Mouse (Mus musculus) ES-E14 (cell line): Measurements from ENCODE around the gene Akirin1. TPM values are rescaled to one million over a fixed set of nuclear protein-coding genes. Genes with fewer than 3 reads are reported as not detected.

ENCODE experiments used
- DNase-seq: peaks from one replicate; pipeline ENCODE4 v3.0.0-alpha.2; 2013; ENCODE audit warnings: low read depth, low spot score
- H3K27ac ChIP-seq: 2 replicates; pipeline ENCODE4 v1.5.1; 2012; ENCODE audit warnings: low read depth, mild to moderate bottlenecking, low read length, moderate library complexity, mixed read lengths; ENCODE audit not compliant: poor library complexity, insufficient read depth, severe bottlenecking
- H3K36me3 ChIP-seq: 2 replicates; pipeline ENCODE4 v1.6.1; 2012; ENCODE audit warnings: mild to moderate bottlenecking, low read length, moderate library complexity, mixed read lengths; ENCODE audit not compliant: control insufficient read depth, poor library complexity, insufficient read depth, severe bottlenecking
- H3K4me1 ChIP-seq, 2 experiments: fragments of 150-350 bp in 1 of 2; sonication (generic) in 1 of 2; 2 replicates each; pipeline ENCODE4 v1.6.1; 2012; ENCODE audit warnings: low read length in 2 of 2, mild to moderate bottlenecking in 1 of 2, mixed read lengths in 1 of 2; ENCODE audit not compliant: control insufficient read depth in 2 of 2, insufficient read depth in 2 of 2, poor library complexity in 1 of 2
- H3K4me3 ChIP-seq, 2 experiments: fragments of 150-350 bp in 1 of 2; sonication (generic) in 1 of 2; 2 replicates each; pipeline ENCODE4 v1.5.1; 2012; ENCODE audit warnings: low read length in 2 of 2, low read depth in 1 of 2, mild to moderate bottlenecking in 1 of 2, mixed read lengths in 1 of 2; ENCODE audit not compliant: insufficient read depth in 1 of 2, poor library complexity in 1 of 2, severe bottlenecking in 1 of 2
- H3K9ac ChIP-seq: 2 replicates; pipeline ENCODE4 v1.6.1; 2012; ENCODE audit warnings: low read depth, mild to moderate bottlenecking, low read length, mixed read lengths; ENCODE audit not compliant: poor library complexity, insufficient read depth, severe bottlenecking
- H3K9me3 ChIP-seq: fragments of 150-350 bp; sonication (generic); 2 replicates; pipeline ENCODE4 v1.6.1; 2012; ENCODE audit warnings: low read depth, mild to moderate bottlenecking, low read length; ENCODE audit not compliant: control insufficient read depth, insufficient read depth
- CHD2 ChIP-seq: IDR thresholded peaks from 2 replicates; pipeline ENCODE4 v1.6.1; 2014; ENCODE audit warnings: mild to moderate bottlenecking, low read depth, low read length, inconsistent platforms
- HCFC1 ChIP-seq: IDR thresholded peaks from 2 replicates; pipeline ENCODE4 v1.6.1; 2012; ENCODE audit warnings: low read length, inconsistent platforms, borderline replicate concordance; ENCODE audit not compliant: insufficient read depth
- MAFK ChIP-seq: IDR thresholded peaks from 2 replicates; pipeline ENCODE4 v1.6.1; 2014; ENCODE audit warnings: mild to moderate bottlenecking, low read depth, low read length, inconsistent platforms; ENCODE audit not compliant: insufficient read depth
- ZC3H11A ChIP-seq: IDR thresholded peaks from 2 replicates; pipeline ENCODE4 v1.6.1; 2012; ENCODE audit warnings: low read depth, mild to moderate bottlenecking, inconsistent platforms, low read length, borderline replicate concordance
- ZNF384 ChIP-seq: IDR thresholded peaks from 2 replicates; pipeline ENCODE4 v1.6.1; 2012; ENCODE audit warnings: low read depth, low read length, inconsistent platforms
- in situ Hi-C, 2 experiments: fragments of 600-800 bp; cut with MboI; formaldehyde crosslinking; loops; one replicate each; pipeline ENCODE4 v1.15.1; 2025; ENCODE audit warnings: low sequenced_read_pairs in 2 of 2, inconsistent platforms in 1 of 2; ENCODE audit not compliant: unreplicated experiment in 2 of 2
- total RNA-seq: library from RNA; depleted of rRNA; stranded (reverse); fragments of 300-350 nt; gene quantifications from 2 replicates; pipeline ENCODE4 v1.2.3, GENCODE M21; 2012

Gene Akirin1
- total RNA-seq, 1 experiment: 32.1 TPM

GRCm38 (mm10) chr4:123718434-123718780 is 31.7 kb downstream of the Akirin1 start:
- no peak for DNase-seq
- H3K9ac ChIP-seq: peak overlapping the region; percentile 29; the same call in 1 of the 2 replicates
- H3K4me3 ChIP-seq: peak overlapping the region; percentile 15 to 98; a peak in 3 of 4 replicates
- in situ Hi-C loops: no loop called here
- no peak for TF ChIP-seq ZNF384
- no peak for TF ChIP-seq ZC3H11A
- TF ChIP-seq CHD2: no peak
- TF ChIP-seq HCFC1: no peak
- no peak for TF ChIP-seq MAFK
- H3K27ac ChIP-seq: no peak overlapping the region
- peaks cover 0 to 4% of the 10 kb centered on the region in 2 experiments; a peak in 1 of 4 replicates for H3K4me1 ChIP-seq
- H3K9me3 ChIP-seq: no peaks in the 10 kb centered on the region
- H3K36me3 ChIP-seq: peaks cover 2% of the 10 kb centered on the region

GRCm38 (mm10) chr4:123717574-123718433 is 32.3 kb downstream of the Akirin1 start, which contains the start of gene Ndufs5:
TSS of gene Ndufs5 (minus strand) at chr4:123718202.
- in situ Hi-C loops: no loop called here
- TF ChIP-seq CHD2: no peak
- no peak for TF ChIP-seq MAFK
- no peak for TF ChIP-seq ZNF384
- TF ChIP-seq ZC3H11A: no peak
- TF ChIP-seq HCFC1: no peak
- no peaks in the 10 kb centered on the region for H3K9me3 ChIP-seq
- H3K27ac ChIP-seq: no peak within 1 kb of the TSS
- peak within 1 kb of the TSS; percentile 69 to 98 for H3K4me3 ChIP-seq
- H3K36me3 ChIP-seq: peaks cover 2% of the 10 kb centered on the region
- DNase-seq: peak; percentile 93
- H3K9ac ChIP-seq: peak within 1 kb of the TSS; percentile 70
- H3K4me1 ChIP-seq: peaks cover 0 to 4% of the 10 kb centered on the region in 2 experiments; a peak in 1 of 4 replicates

DNA sequence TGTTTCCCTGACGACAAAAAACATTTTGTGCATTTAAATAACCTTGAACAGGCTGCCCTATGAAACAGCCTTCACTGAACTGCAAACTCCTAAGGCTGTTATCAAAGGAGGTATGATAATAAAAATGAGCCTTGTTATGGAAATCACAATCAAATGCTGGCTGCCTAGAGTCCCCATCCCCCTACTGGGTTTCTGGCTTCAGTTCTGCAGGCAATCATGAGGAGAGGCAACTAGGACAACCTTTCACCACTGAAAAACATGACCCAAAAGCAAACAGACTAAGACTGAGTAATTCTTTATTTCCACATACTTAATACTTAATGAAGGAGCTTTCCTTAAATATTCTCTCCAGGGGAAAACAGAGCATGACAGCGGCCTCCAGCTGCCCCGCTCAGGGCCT is 37.7 kb downstream of the Akirin1 start:
- in situ Hi-C loops: no loop called here
- no peak for DNase-seq
- Histone ChIP-seq H3K9me3 (no peaks in the 10 kb centered on the region), H3K9ac (no peak overlapping the region), H3K27ac (no peak overlapping the region), H3K4me3 (no peak overlapping the region), H3K4me1 (0 out of 4 replicates have a peak, but pooled peaks cover 0 to 3% of the 10 kb centered on the region in 2 experiments), H3K36me3 (peaks cover 2% of the 10 kb centered on the region)
- TF ChIP-seq ZNF384 (no peak), CHD2 (no peak), MAFK (no peak), HCFC1 (no peak), ZC3H11A (no peak)

- in situ Hi-C loops: no loop called here
- TF ChIP-seq MAFK: no peak
- no peak for TF ChIP-seq ZNF384
- no peak for TF ChIP-seq ZC3H11A
- TF ChIP-seq HCFC1: no peak
- TF ChIP-seq CHD2: no peak
- Histone ChIP-seq H3K27ac (no peak overlapping the region), H3K9me3 (no peaks in the 10 kb centered on the region), H3K4me1 (no peaks in the 10 kb centered on the region), H3K4me3 (no peak overlapping the region), H3K9ac (no peak overlapping the region), H3K36me3 (no peaks in the 10 kb centered on the region)
- DNase-seq: no peak
Observed at GRCm38 (mm10) chr4:123707340-123707739, 42.8 kb downstream of the Akirin1 start.
